Mouse (Mus musculus) heart, adult 2 months (tissue): ENCODE measurements around the gene Tmem203. TPM values are rescaled to one million over a fixed set of nuclear protein-coding genes. Genes with fewer than 3 reads are reported as not detected.

ENCODE experiments used
- DNase-seq, 2 experiments: peaks; one replicate each; pipeline ENCODE4 v3.0.0; 2021
- H3K27ac ChIP-seq: fragments of 200-600 bp; 2 replicates; pipeline ENCODE4 v1.8.1; 2022
- H3K27me3 ChIP-seq: fragments of 200-500 bp; 2 replicates; pipeline ENCODE4 v1.6.1; 2012; ENCODE audit warnings: mild to moderate bottlenecking, low read length, inconsistent platforms, mixed read lengths; ENCODE audit not compliant: control insufficient read depth, insufficient read depth
- H3K36me3 ChIP-seq: fragments of 200-500 bp; 2 replicates; pipeline ENCODE4 v1.6.1; 2012; ENCODE audit warnings: low read length, inconsistent platforms; ENCODE audit not compliant: control insufficient read depth, insufficient read depth
- H3K4me1 ChIP-seq: fragments of 200-500 bp; 2 replicates; pipeline ENCODE4 v1.6.1; 2011; ENCODE audit warnings: low read length; ENCODE audit not compliant: control insufficient read depth, insufficient read depth
- H3K4me3 ChIP-seq: fragments of 200-600 bp; 2 replicates; pipeline ENCODE4 v1.8.1; 2022
- H3K79me2 ChIP-seq: fragments of 200-500 bp; replicated peaks from 2 replicates; pipeline ENCODE4 v1.6.1; 2012; ENCODE audit warnings: mild to moderate bottlenecking, inconsistent platforms, low read length, moderate library complexity, mixed read lengths; ENCODE audit not compliant: control insufficient read depth, insufficient read depth
- H3K9ac ChIP-seq: fragments of 200-500 bp; 2 replicates; pipeline ENCODE4 v1.6.1; 2012; ENCODE audit warnings: low read depth, mild to moderate bottlenecking, control low read depth, inconsistent platforms, low read length, mixed read lengths
- CTCF ChIP-seq: fragments of 200-600 bp; IDR thresholded peaks from 2 replicates; pipeline ENCODE4 v1.8.1; 2022; ENCODE audit warnings: antibody characterized with exemption, mild to moderate bottlenecking, moderate library complexity
- EP300 ChIP-seq: fragments of 200-500 bp; IDR thresholded peaks from 2 replicates; pipeline ENCODE4 v1.6.1; 2011; ENCODE audit warnings: low read depth, low read length, control low read depth; ENCODE audit not compliant: insufficient read depth
- POLR2A ChIP-seq: fragments of 200-500 bp; IDR thresholded peaks from 2 replicates; pipeline ENCODE4 v1.6.1; 2011; ENCODE audit warnings: mild to moderate bottlenecking, low read depth, low read length, control low read depth; ENCODE audit not compliant: insufficient read depth
- WGBS: fragments of 180-500 bp; shearing (Covaris S2); methylation state at CpG from one replicate; pipeline ENCODE4 v1.1.7; 2018; 5-methylcytosine and 5-hydroxymethylcytosine counted together
- intact Hi-C: fragments of 180-260 bp; cut with DNase I; formaldehyde crosslinking; loops from one replicate; pipeline ENCODE4 v1.15.1; 2025
- polyA plus RNA-seq: library from polyadenylated mRNA; depleted of rRNA; stranded (reverse); fragments of >200 nt; gene quantifications from 2 replicates; pipeline ENCODE4 v1.2.3, GENCODE M21; 2012; rRNA removed
- total RNA-seq, 2 experiments: library from RNA; stranded (reverse); gene quantifications; 2 replicates each; pipeline ENCODE4 v1.2.3; 2021

Tmem203 gene
- total and polyA plus RNA-seq, 3 experiments = 13.1 to 22.2 (median 14.1) TPM

- intact Hi-C loops = no loop called here
- H3K27me3 ChIP-seq = peaks cover 1% of the 10 kb centered on the region; the same call in 1 of the 2 replicates
Observed at GRCm38 (mm10) chr2:25298046-25298445, 42.8 kb downstream of the Tmem203 start.

DNA sequence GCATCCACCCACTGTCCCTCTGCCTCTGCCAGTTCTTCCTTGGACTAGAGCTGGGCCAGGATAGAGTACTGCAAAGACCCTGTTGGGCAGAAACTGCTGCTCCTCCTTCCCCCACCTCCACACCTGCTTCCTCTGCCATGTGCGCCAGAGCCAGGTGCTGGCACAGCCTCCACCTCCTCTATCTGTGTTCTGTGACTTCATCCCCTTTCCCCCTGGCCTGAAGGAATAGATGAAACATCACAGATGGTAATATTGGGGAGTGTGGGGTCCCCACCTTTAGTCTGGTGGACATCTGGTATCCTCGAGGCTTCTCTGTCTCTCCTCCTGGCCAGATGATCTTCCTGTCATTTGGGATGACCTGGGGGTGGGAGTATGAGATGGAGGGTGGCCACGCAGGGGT is 48.2 kb downstream of the Tmem203 start:
- Histone ChIP-seq H3K9ac (no peak overlapping the region), H3K27ac (no peak overlapping the region), H3K27me3 (peaks cover 5% of the 10 kb centered on the region), H3K4me1 (no peaks in the 10 kb centered on the region), H3K79me2 (no peaks in the 10 kb centered on the region), H3K36me3 (no peaks in the 10 kb centered on the region), H3K4me3 (no peak overlapping the region)
- intact Hi-C loops = no loop called here
- no peak for DNase-seq
- TF ChIP-seq CTCF (no peak), EP300 (no peak), POLR2A (no peak)
- 60% methylated on average over 3 of the region's 3 CpGs for WGBS

More at GRCm38 (mm10) chr2:25298046-25298445, 42.8 kb downstream of the Tmem203 start:
- Histone ChIP-seq H3K27ac (no peak overlapping the region), H3K4me1 (no peaks in the 10 kb centered on the region), H3K36me3 (no peaks in the 10 kb centered on the region), H3K79me2 (no peaks in the 10 kb centered on the region), H3K4me3 (no peak overlapping the region), H3K9ac (no peak overlapping the region)
- no peak for DNase-seq
- TF ChIP-seq CTCF (no peak), POLR2A (no peak), EP300 (no peak)
- 78% methylated on average over 10 of the region's 10 CpGs for WGBS

GRCm38 (mm10) chr2:25303931-25304656 is 48.9 kb downstream of the Tmem203 start:
- DNase-seq = no peak
- H3K79me2 ChIP-seq = no peaks in the 10 kb centered on the region
- H3K36me3 ChIP-seq = no peaks in the 10 kb centered on the region
- H3K4me3 ChIP-seq = no peak overlapping the region
- H3K27ac ChIP-seq = no peak overlapping the region
- TF ChIP-seq CTCF = no peak
- WGBS = 64% methylated on average over 7 of the region's 7 CpGs
- H3K27me3 ChIP-seq = peaks cover 8% of the 10 kb centered on the region
- H3K9ac ChIP-seq = no peak overlapping the region
- no peaks in the 10 kb centered on the region for H3K4me1 ChIP-seq
- intact Hi-C loops = no loop called here

GRCm38 (mm10) chr2:25304657-25305541 is 49.7 kb downstream of the Tmem203 start:
- Histone ChIP-seq H3K9ac (no peak overlapping the region), H3K27ac (no peak overlapping the region), H3K36me3 (no peaks in the 10 kb centered on the region), H3K27me3 (peaks cover 8% of the 10 kb centered on the region), H3K79me2 (no peaks in the 10 kb centered on the region), H3K4me3 (0 out of 2 replicates have a peak overlapping the region, but pooled peaks have one; percentile 23), H3K4me1 (no peaks in the 10 kb centered on the region)
- no peak for DNase-seq
- intact Hi-C loops = no loop called here
- TF ChIP-seq EP300 = no peak
- no peak for TF ChIP-seq POLR2A
- TF ChIP-seq CTCF = no peak
- WGBS = 2% methylated on average over 41 of the region's 45 CpGs

Other genes with a start within 250 kb of the Tmem203 start
Only the 30 nearest of the 34 such genes appear.
- gene Nsmf, start 201.1 kb upstream of the Tmem203 start, total RNA-seq = 10 to 100 TPM; 12.4 to 13.3 TPM
- gene Nsmf, start 201.1 kb upstream of the Tmem203 start, polyA plus RNA-seq = 46.9 and 49.8 TPM in 2 replicates
- not detected for gene Entpd8, start 175.1 kb upstream of the Tmem203 start, total RNA-seq
- not detected in 2 replicates for gene Entpd8, start 175.1 kb upstream of the Tmem203 start, polyA plus RNA-seq
- not detected for gene Noxa1, start 160.3 kb upstream of the Tmem203 start, total RNA-seq
- not detected in 2 replicates for gene Noxa1, start 160.3 kb upstream of the Tmem203 start, polyA plus RNA-seq
- gene Nrarp, start 74.7 kb upstream of the Tmem203 start, total RNA-seq = 1 to 10 TPM; 6.2 to 7.4 TPM
- 10.2 and 11.2 TPM in 2 replicates for gene Nrarp, start 74.7 kb upstream of the Tmem203 start, polyA plus RNA-seq
- 1 to 10 TPM; 4.3 to 4.9 TPM for gene Tor4a, start 58.6 kb upstream of the Tmem203 start, total RNA-seq
- 6.8 and 9.4 TPM in 2 replicates for gene Tor4a, start 58.6 kb upstream of the Tmem203 start, polyA plus RNA-seq
- 10 to 100 TPM; 37.4 TPM for gene Nelfb, start 44.0 kb upstream of the Tmem203 start, total RNA-seq
- gene Nelfb, start 44.0 kb upstream of the Tmem203 start, polyA plus RNA-seq = 47.0 and 86.7 TPM in 2 replicates
- gene Stpg3, start 40.8 kb upstream of the Tmem203 start, total RNA-seq = not detected
- 0.20 TPM in 1 of 2 replicates, not detected in the other for gene Stpg3, start 40.8 kb upstream of the Tmem203 start, polyA plus RNA-seq
- gene Fam166a, start 36.7 kb upstream of the Tmem203 start, total RNA-seq = not detected
- gene Fam166a, start 36.7 kb upstream of the Tmem203 start, polyA plus RNA-seq = 0.21 TPM in 1 of 2 replicates, not detected in the other
- gene Tubb4b, start 30.7 kb upstream of the Tmem203 start, total RNA-seq = 100 to 1,000 TPM; 327 to 342 TPM
- gene Tubb4b, start 30.7 kb upstream of the Tmem203 start, polyA plus RNA-seq = 315 and 439 TPM in 2 replicates
- gene Slc34a3, start 21.1 kb upstream of the Tmem203 start, total RNA-seq = not detected
- gene Slc34a3, start 21.1 kb upstream of the Tmem203 start, polyA plus RNA-seq = not detected in 2 replicates
- not detected for gene Rnf224, start 18.7 kb upstream of the Tmem203 start, total RNA-seq
- not detected in 2 replicates for gene Rnf224, start 18.7 kb upstream of the Tmem203 start, polyA plus RNA-seq
- under 1 TPM; 0.47 to 0.61 TPM for gene Rnf208, start 13.2 kb upstream of the Tmem203 start, total RNA-seq
- 1.5 and 2.4 TPM in 2 replicates for gene Rnf208, start 13.2 kb upstream of the Tmem203 start, polyA plus RNA-seq
- not detected for gene Cysrt1, start 13.0 kb upstream of the Tmem203 start, total RNA-seq
- not detected in 2 replicates for gene Cysrt1, start 13.0 kb upstream of the Tmem203 start, polyA plus RNA-seq
- gene AL732309.1, start 8.6 kb upstream of the Tmem203 start, total RNA-seq = 1 to 10 TPM in 1 of 2 experiments, under 1 TPM in 1; 0.68 to 1.8 TPM
- gene AL732309.1, start 8.6 kb upstream of the Tmem203 start, polyA plus RNA-seq = 4.7 and 6.1 TPM in 2 replicates
- 1 to 10 TPM; 5.9 to 6.7 TPM for gene Tprn, start 7.2 kb downstream of the Tmem203 start, total RNA-seq
- gene Tprn, start 7.2 kb downstream of the Tmem203 start, polyA plus RNA-seq = 7.5 and 9.9 TPM in 2 replicates
- 10 to 100 TPM; 39.7 to 41.5 TPM for gene Ssna1, start 17.0 kb downstream of the Tmem203 start, total RNA-seq
- 33.1 and 36.3 TPM in 2 replicates for gene Ssna1, start 17.0 kb downstream of the Tmem203 start, polyA plus RNA-seq
- gene Anapc2, start 17.0 kb downstream of the Tmem203 start, total RNA-seq = 10 to 100 TPM; 36.0 to 36.3 TPM
- 57.2 and 68.2 TPM in 2 replicates for gene Anapc2, start 17.0 kb downstream of the Tmem203 start, polyA plus RNA-seq
- gene Tmem210, start 32.7 kb downstream of the Tmem203 start, total RNA-seq = not detected
- gene Tmem210, start 32.7 kb downstream of the Tmem203 start, polyA plus RNA-seq = 0.27 and 0.44 TPM in 2 replicates
- not detected for gene Lrrc26, start 34.5 kb downstream of the Tmem203 start, total RNA-seq
- gene Lrrc26, start 34.5 kb downstream of the Tmem203 start, polyA plus RNA-seq = 2.9 TPM in 1 of 2 replicates, not detected in the other
- gene Grin1, start 63.7 kb downstream of the Tmem203 start, total RNA-seq = not detected
- 0.18 and 0.41 TPM in 2 replicates for gene Grin1, start 63.7 kb downstream of the Tmem203 start, polyA plus RNA-seq
- 10 to 100 TPM; 21.6 to 22.5 TPM for gene Man1b1, start 76.9 kb downstream of the Tmem203 start, total RNA-seq
- 8.2 and 9.9 TPM in 2 replicates for gene Man1b1, start 76.9 kb downstream of the Tmem203 start, polyA plus RNA-seq
- 1 to 10 TPM; 4.8 to 5.4 TPM for gene Dpp7, start 100.9 kb downstream of the Tmem203 start, total RNA-seq
- gene Dpp7, start 100.9 kb downstream of the Tmem203 start, polyA plus RNA-seq = 11.4 and 11.8 TPM in 2 replicates
- 1 to 10 TPM; 7.2 to 7.9 TPM for gene Uap1l1, start 110.2 kb downstream of the Tmem203 start, total RNA-seq
- gene Uap1l1, start 110.2 kb downstream of the Tmem203 start, polyA plus RNA-seq = 7.6 and 8.3 TPM in 2 replicates
- gene Sapcd2, start 116.9 kb downstream of the Tmem203 start, total RNA-seq = not detected
- gene Sapcd2, start 116.9 kb downstream of the Tmem203 start, polyA plus RNA-seq = 0.20 and 0.26 TPM in 2 replicates
- 10 to 100 TPM; 11.1 to 13.5 TPM for gene Entpd2, start 140.4 kb downstream of the Tmem203 start, total RNA-seq
- gene Entpd2, start 140.4 kb downstream of the Tmem203 start, polyA plus RNA-seq = 36.3 and 37.1 TPM in 2 replicates
- gene Npdc1, start 143.9 kb downstream of the Tmem203 start, total RNA-seq = 10 to 100 TPM; 21.3 to 30.4 TPM
- 47.8 and 52.2 TPM in 2 replicates for gene Npdc1, start 143.9 kb downstream of the Tmem203 start, polyA plus RNA-seq
- under 1 TPM in 1 of 2 experiments, not detected in 1; 0.11 TPM for gene Fut7, start 167.8 kb downstream of the Tmem203 start, total RNA-seq
- 0.43 TPM in 1 of 2 replicates, not detected in the other for gene Fut7, start 167.8 kb downstream of the Tmem203 start, polyA plus RNA-seq
- 10 to 100 TPM; 36.1 to 41.1 TPM for gene Abca2, start 173.3 kb downstream of the Tmem203 start, total RNA-seq
- gene Abca2, start 173.3 kb downstream of the Tmem203 start, polyA plus RNA-seq = 43.4 and 44.2 TPM in 2 replicates
- gene Clic3, start 201.4 kb downstream of the Tmem203 start, total RNA-seq = 1 to 10 TPM; 1.4 to 1.8 TPM
- 4.8 and 7.4 TPM in 2 replicates for gene Clic3, start 201.4 kb downstream of the Tmem203 start, polyA plus RNA-seq
- 10 to 100 TPM; 17.7 to 20.6 TPM for gene Paxx, start 205.7 kb downstream of the Tmem203 start, total RNA-seq
- 32.8 and 36.8 TPM in 2 replicates for gene Paxx, start 205.7 kb downstream of the Tmem203 start, polyA plus RNA-seq